Mouse (Mus musculus): ENCODE data around the gene Srsf9.

DNA sequence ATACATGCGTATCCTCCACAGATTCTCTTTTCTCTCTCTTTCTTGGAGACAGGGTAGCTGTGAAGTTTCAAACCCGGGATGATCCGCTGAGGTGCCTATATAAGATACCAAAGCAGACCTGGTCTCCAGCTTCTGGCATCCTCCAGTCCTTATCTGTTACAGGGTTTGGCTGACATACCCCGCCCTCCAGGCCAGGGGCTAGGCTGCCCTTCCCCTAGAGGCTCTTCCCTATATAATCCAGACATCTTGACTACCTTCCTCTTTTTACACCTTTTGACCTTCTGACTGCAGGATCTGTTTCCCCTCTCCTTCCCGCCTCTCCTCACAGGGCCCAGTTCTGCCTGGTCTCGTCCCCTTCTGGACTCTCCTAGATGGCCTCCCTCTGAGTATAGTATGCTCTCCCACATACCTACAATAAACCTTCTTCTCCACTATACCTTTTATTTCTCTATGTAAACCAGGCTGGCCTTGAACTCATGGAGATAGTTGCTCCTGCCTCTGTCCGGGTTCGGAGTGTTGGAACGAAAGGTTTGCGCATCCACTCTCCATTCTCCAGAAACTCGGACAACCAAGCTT, 633 bp upstream of the Srsf9 start:
- TF ChIP-seq CTCF (conservative IDR thresholded peaks at IDR 0.05; ENCODE audit: insufficient read depth, insufficient read length, low read depth, low read length) (no peak), POLR2A (IDR thresholded peaks at IDR 0.05; ENCODE audit: low read depth, low read length) (no peak)
